Mouse (Mus musculus): Measurements from ENCODE around the gene Herc2.

Herc2 gene

DNA sequence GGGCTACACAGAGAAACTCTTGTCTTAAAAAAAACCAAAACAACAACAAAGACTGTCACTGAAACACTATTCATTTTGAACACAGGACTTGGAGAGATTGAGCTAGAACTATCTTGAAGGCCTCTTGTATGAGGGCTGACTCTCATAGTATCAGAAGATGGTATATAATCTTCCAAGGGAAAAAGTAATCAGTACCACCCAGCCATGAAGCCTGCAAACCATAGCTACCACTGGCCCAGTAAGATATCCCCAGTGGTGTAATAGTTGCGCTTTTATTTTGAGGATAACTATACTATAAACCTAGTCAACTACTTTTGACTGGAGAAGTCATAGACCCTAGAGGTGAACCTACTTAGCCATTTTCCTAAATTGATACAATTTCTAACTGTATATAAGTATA is 16.6 kb downstream of the Herc2 start:
- no peak for DNase-seq (ENCODE audit: low spot score in 2 of 2)

DNA sequence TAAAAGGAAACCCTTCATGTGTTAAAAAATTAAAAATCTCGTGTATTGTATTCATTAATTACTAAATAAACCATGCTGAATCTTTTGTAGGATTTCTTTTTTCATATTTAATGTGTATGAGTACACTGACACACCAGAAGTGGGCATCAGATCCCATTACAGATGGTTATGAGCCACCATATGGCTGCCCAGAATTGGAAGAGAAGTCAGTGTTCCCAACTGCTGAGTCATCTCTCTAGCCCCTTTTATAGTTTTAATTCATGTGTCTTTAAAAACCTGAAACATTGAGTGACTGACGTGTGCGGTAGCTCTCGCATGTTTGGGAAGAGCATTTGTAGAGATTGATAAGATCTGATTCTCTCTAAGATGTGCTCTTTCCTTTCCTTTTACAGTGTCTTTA is 21.7 kb downstream of the Herc2 start:
- DNase-seq (ENCODE audit: low spot score in 2 of 2): no peak

DNA sequence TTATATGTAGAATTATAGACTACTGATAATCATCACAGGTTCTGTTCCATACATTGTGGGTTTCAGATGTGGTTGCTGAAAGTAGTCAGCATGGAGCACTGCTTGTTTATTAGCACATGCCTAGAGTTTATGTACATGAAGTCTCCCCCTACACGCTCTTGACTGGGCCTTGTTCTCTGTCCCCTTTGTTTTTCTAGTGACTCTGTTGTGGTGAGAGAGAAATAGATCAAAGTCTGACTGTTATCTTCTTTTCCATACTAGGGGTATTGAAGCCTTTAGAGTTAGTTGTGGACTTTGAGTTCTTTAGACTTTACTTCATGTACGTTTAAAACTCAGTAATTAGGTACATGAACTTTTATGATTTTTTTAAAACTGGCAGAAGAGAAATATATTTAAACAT is 33.0 kb downstream of the Herc2 start:
- DNase-seq (ENCODE audit: low spot score in 2 of 2): no peak

DNA sequence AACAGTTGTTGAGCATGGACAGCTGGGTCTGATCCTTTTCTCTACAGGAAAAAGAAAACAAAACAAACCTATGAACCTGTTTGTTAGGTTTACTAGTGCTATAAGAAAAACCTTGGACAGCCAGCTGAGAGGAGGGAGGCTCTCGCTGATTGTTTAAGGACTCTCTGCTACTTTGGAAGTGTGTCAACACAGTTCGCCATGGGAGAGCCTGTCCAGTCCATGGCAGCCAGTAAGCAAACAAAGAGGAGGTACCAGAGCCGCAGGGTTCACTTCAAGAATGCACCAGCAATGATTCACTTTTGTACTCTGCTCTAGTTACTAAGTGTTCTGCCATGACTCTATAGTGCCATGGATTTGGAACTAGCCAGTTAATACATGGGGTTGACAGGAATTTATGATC is 39.1 kb downstream of the Herc2 start:
- no peak for DNase-seq (ENCODE audit: low spot score in 2 of 2)

DNA sequence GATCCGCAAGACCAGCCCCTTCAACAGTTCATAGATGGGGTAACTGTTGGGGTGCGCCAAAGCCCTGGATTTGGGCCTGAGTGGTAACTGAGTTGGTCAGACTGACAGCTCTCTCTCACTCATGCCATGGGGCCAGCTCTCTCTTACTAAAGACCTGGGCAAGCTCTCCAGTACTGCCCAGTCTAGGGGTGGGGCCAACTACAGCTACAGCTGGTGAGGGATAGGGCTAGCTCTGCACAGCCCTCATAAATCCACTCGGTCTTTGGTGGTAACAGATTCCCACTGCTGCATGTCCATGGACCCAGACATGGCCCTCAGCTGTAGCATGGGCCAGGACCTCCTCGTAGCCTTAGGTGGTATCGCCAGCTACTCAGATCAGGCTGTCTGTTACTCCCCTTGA is 41.4 kb downstream of the Herc2 start:
- DNase-seq (ENCODE audit: low spot score in 2 of 2): no peak

DNA sequence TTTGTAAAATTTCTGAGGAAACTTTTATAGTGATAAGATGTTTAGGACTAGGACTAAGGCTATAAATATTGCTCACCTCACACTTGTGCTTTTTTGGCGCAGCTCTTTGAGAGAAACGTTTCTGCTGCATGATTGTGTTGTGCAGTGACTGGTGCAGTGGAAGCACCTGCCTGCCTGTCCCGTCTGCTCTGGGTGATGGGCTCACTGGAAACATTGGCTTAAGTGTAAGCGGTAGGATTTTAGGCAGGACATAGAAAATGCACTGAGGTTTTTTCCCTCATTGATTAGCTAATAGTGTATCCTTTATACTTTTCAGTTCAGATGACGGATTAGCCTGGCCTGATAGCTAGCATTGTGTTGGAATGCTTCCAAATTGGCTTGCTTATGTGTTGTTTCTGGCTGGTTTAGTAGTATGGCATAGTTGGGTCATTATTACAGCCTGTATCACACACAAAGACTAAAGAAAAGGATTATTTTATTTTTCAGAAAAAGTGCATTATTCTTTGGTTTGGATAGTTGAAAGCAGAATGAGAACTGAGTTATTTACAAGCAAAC is 52.4 kb downstream of the Herc2 start:
- no peak for DNase-seq (ENCODE audit: low spot score in 2 of 2)

DNA sequence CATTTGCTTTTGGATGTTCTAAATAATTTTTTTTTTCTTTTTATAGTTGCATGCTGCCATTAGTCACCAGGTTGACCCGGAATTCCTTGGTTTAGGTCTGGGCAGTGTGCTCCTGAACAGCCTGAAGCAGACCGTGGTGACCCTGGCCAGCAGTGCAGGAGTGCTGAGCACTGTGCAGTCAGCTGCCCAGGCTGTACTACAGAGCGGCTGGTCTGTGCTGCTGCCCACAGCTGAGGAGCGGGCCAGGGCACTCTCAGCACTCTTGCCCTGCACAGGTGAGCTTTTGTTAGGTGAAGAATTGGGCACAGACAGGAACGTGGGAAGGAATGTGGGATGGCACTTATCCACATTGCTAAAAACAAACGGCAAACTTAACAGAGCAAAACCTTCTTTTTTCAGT is 63.0 kb downstream of the Herc2 start:
- DNase-seq (ENCODE audit: low spot score in 2 of 2): no peak

DNA sequence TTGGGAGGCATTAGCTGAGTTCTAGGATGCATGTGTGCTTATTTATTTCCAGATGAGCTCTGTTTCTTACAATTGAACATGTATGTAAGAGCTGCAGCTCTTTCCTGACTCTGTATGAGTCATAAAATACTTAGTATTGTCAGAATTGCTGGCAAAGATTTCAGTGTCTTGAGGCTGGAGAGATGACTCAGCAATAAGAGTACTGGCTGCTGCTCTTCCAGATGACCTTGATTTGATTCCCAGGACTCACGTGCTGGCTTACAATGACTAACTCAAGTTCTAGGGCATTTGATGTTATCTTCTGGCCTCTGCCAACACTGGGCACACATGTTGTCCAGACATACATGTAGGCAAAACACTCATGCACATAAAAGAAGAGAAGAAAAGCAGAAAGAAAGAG is 64.2 kb downstream of the Herc2 start:
- peak in 1 of 2 experiments; percentile 8 for DNase-seq (ENCODE audit: low spot score in 2 of 2)

DNA sequence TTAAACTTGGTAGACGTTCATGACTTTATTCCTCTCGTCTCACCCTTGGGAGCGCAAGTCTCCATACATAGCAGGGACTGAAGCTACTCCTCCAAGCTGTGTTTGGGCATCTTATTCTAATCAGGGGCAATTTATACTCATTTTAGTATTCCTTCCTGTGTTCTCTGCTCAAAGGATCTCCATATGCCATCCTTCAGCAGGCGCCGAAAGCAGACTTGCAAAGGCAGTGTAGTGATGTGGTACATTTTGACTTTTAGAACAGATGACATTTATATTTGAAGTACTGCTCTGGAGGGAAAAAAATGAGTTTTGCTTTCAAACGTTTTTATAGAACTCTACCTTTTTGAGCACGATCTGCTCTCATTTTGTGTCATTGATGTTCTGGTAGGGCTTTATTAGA is 71.0 kb downstream of the Herc2 start:
- no peak for DNase-seq (ENCODE audit: low spot score in 2 of 2)

DNA sequence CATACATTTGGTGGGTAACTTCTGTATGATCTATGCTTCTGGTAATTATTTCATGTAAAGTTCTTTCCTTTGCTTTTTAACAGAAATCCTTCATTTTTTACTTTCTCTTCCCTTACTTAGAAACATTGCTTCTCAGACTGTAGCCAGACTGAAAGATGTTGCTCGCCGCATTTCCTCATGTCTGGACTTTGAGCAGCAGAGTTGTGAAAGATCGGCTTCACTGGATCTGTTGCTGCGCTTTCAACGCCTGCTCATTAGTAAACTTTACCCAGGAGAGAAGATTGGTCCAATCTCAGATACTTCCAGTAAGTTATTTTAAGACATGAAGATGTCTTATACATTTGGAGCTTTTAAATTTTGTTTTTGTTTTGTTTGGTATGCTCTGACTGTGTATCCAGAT is 71.4 kb downstream of the Herc2 start:
- no peak for DNase-seq (ENCODE audit: low spot score in 2 of 2)

DNA sequence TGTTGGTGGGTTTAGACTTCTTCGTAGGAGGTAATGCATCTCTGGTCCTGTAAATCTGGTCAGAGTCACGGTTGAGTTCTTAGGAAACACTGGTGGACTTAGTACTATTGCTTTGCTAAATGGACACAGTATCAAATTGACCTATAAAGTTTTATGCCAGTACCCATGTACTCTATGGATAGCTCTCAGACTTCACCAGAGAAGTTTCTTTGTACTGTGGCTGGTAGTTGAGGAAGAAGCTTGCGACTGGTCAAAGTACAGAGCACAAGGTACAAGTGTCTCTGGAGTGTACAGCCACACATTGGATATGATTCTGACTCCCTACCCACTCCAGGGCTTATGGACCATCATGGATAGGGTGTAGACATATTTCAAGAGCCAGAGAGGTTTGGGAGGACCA is 78.1 kb downstream of the Herc2 start:
- no peak for DNase-seq (ENCODE audit: low spot score in 2 of 2)

DNA sequence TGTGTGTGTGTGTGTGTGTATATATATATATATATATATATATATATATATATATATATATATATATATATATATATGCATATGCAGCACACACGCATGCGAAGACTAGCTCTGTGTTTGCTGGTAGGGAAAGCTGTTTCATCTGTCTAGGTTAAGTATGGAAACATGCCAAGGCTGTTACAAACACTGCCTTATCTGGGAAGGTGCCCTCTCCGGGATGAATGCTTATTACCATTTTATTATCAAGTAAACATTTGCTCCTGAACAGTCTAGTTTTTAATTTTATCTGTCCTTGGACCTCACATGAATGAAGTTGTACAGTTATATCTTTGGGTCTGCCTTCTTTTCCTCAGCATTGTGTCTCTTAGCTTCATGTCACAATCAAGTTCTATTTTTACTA is 79.6 kb downstream of the Herc2 start:
- no peak for DNase-seq (ENCODE audit: low spot score in 2 of 2)

DNA sequence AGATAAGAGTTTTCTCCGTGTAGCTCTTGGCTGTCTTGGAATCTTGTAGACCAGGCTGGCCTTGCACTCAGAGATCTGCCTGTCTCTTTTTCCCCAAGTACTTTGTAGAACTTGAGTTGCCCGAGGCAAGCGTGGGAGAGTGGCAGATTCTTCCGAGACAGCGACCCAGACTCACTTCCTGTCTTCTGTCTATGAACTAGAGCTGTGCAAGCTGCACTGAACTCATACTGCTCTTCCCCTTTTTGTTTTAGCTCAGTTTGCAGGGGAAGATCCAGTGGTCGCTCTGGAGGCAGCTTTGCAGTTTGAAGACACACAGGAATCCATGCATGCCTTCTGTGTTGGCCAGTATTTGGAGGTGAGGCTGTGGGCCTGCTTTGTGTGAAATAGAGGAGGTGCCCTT is 81.6 kb downstream of the Herc2 start:
- DNase-seq (ENCODE audit: low spot score in 2 of 2): no peak

DNA sequence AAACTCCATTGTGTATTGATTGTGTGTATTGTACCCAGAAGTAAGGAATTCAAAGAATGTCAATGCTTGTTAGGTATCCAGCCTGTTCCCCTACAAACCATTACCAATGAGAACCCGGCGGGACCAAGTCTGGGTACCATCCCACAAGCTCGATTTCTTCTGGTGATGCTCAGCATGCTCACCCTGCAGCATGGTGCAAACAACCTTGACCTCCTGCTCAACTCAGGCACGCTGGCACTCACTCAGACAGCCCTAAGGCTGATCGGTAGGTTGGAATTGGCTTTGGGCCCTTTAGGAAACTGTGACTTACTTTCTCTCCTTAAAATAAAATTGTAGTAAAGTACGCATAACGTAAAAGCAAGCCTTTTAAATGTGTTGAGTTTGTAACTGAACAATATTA is 88.7 kb downstream of the Herc2 start:
- no peak for DNase-seq (ENCODE audit: low spot score in 2 of 2)

DNA sequence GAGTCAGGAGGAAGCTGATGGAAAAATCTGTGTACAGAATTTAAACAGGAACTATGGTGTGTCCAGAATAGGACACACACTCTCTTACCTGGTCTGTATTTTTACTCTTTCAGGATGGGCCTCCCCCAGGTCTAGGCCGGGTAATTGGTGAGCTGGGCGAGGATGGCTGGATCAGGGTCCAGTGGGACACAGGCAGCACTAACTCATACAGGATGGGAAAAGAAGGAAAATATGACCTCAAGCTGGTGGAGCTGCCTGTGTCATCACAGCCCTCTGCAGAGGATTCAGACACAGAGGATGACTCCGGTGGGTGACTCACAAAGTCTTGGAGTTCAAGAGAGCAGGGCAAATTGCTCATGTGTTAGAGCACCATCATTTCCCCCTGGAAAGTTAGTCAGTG is 96.4 kb downstream of the Herc2 start:
- no peak for DNase-seq (ENCODE audit: low spot score in 2 of 2)

DNA sequence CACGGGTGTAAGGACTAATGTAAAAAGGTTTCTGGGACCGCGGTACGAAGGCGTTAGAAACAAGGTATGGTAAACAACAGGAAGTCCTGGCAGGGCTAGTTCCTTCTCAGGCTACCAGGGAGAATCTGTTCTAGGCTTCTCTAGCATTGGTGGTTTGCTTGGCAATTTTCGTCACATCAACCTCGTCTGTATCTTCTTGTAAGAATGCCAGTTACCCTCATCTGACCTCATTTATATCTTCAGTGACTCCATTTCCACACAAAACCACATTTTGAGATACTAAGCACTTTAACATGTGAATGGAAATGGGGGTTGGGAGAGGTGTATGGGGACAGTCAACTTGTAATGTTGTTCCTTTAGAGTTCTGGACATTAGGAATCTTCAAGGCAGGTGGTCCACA is 98.9 kb downstream of the Herc2 start:
- DNase-seq (ENCODE audit: low spot score in 2 of 2): no peak

DNA sequence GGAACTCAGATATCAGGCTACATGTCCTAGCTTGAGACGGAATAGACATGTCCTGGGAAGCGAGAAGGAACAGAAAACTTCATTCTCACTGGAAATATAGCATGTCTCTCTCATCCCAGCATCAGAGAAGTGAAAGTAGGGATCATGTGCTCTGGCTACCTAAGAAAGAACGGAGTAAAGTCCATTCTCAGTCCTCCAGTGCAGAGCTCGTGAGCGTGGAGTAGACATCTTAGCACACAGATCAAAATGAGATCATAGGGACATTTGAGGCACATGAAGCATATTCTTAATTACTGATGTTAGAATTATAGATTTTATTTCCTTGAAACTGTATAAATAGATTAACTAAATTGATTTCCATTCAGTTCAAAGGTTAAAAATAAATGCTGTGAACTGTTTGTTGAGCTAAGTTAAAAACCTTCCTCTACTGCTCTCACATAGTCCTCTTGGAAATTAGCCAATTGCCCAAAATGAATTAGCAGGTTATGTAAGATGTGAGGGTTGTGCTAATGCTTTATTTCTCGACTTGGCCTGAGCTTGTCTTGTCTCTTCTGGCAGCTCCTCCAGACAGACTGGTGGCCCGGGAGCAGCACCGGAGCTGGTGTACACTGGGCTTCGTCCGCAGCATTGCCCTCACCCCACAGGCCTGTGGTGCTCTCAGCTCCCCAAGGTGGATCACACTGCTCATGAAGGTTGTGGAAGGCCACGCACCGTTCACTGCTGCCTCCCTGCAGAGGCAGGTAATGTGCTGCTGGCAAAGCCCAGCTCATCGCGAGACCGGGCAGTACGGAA is 102.1 kb downstream of the Herc2 start:
- no peak for DNase-seq (ENCODE audit: low spot score in 2 of 2)

DNA sequence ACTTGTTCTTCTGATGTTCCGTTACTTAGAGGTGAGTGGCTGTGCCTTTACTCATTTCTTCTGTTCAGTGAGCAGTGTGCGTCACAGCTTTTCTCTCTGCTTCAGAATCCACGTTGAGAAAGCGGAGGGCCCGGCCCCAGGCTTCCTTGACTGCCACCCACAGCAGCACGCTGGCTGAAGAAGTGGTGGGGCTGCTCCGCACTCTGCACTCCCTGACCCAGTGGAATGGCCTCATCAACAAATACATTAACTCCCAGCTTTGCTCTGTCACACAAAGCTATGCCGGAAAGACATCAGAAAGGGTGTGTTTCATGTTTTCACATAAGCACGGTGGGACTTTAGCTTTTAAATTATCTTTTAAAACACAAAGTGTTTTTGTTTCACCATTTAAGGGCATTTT is 103.2 kb downstream of the Herc2 start:
- DNase-seq (ENCODE audit: low spot score in 2 of 2): no peak

DNA sequence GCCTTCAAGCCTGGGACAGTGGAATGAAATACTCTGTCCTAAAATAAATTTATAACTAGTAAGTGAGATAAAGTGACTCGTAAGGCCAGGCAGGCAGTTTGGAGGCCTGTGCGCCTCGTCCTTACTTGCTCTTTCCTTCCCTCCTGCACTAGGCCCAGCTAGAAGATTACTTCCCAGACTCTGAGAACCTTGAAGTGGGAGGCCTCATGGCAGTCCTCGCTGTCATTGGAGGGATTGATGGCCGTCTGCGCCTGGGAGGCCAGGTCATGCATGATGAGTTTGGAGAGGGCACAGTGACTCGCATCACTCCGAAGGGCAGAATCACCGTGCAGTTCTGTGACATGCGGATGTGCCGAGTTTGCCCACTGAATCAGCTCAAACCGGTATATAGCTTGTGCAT is 103.6 kb downstream of the Herc2 start:
- no peak for DNase-seq (ENCODE audit: low spot score in 2 of 2)

DNA sequence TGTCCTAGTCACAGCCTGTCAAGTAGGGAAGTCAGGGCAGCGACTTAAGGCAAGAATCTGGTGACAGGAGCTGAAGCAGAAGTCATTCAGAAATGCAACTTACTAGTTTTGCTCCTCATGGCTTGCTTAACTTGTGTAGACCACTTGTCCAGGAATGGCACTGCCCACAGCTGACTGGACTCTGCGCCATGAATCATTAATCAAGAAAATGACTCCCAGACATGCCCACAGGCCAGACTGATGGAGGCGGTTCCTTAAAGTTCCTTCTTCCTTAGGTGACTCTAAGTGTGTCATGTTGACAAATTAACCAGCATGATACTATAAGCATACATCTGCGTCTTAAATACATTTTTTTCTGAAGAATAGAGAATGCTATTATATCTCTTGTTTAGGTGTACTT is 113.3 kb downstream of the Herc2 start:
- no peak for DNase-seq (ENCODE audit: low spot score in 2 of 2)

DNA sequence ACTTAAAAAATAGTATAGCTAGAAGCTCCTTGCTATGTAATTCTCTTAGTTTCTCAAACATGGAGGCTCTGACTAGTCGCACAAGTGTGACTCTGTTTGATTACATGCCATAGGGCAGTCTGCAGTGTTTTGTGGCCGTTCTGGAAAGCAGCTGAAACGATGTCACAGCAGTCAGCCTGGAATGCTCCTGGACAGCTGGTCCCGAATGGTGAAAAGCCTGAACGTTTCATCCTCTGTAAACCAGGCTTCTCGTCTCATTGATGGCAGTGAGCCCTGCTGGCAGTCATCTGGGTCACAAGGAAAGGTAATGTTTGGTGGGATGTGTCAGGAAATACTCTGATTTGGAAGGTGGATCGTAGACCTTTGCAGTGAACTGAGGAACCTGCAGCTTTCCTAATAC is 118.7 kb downstream of the Herc2 start:
- no peak for DNase-seq (ENCODE audit: low spot score in 2 of 2)

DNA sequence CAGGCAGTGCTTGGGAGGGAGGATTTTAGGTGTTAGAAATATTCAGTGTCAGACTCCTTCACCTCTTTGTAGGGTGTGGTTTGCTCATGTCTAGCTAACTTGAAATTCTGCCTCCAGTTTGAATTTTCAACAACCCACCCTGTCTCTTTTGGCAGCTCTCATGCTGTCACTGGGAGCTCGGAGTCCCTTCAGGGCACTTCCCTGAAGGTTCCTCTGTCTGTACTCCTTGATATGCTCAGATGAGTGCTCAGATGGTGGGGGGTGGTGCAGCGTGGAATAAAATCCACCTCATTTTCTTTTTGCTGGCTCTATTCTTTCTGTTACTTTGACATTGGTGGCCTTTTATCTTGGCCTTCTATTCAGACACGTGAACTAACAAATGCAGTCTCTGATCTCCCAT is 127.4 kb downstream of the Herc2 start:
- DNase-seq (ENCODE audit: low spot score in 2 of 2): no peak

DNA sequence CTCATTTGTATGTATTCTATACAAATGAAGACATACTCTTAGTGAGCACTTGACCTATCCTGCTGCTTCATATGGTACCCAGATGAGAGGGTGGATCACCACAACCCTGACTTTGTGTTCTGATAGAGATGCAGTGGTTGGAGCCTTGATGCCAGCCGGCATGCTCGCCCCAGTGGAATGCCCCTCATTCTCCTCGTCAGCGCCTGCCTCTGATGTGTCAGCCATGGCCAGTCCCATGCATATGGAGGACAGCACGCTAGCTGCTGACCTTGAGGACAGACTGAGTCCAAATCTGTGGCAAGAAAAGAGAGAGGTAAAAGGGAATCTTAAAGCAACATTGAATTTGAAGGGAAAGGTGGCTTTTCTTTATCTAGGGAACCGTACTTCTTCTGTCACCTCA is 141.0 kb downstream of the Herc2 start:
- no peak for DNase-seq (ENCODE audit: low spot score in 2 of 2)

DNA sequence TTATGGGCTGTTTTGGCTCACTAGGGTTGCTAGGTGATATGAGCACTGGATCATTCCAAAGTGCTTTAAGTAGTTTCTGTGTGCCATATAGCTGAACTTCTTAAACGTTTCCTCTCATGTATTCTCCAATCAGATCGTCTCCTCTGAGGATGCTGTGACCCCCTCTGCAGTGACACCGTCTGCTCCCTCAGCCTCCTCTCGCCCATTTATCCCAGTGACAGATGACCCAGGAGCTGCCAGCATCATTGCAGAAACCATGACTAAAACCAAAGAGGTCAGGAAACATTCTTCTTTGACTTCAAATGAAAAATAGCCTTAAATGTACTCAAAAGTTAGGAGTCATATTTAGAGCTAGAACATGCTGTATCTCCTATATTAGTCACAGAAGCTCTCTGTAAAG is 141.7 kb downstream of the Herc2 start:
- DNase-seq (ENCODE audit: low spot score in 2 of 2): no peak
